Mouse (Mus musculus) G1E-ER4 (cell line): ENCODE results near the gene Gm20696. TPM values are rescaled to one million over a fixed set of nuclear protein-coding genes. Genes with fewer than 3 reads are reported as not detected.

Source experiments
- GATA1 ChIP-seq: IDR thresholded peaks from one replicate; pipeline ENCODE4 v1.8.0; 2012; ENCODE audit warnings: low read length, inconsistent platforms
- polyA plus RNA-seq: library from polyadenylated mRNA; stranded (reverse); fragments of >175 nt; gene quantifications from 2 replicates; pipeline ENCODE4 v1.2.3, GENCODE M21; 2012

The Gm20696 gene
- polyA plus RNA-seq, 1 experiment = not detected

- TF ChIP-seq GATA1 = no peak
Observed at GRCm38 (mm10) chr6:99496114-99496513, 170.5 kb downstream of the Gm20696 start.

GRCm38 (mm10) chr6:99492937-99493336, 173.7 kb downstream of the Gm20696 start:
- TF ChIP-seq GATA1 = no peak

DNA sequence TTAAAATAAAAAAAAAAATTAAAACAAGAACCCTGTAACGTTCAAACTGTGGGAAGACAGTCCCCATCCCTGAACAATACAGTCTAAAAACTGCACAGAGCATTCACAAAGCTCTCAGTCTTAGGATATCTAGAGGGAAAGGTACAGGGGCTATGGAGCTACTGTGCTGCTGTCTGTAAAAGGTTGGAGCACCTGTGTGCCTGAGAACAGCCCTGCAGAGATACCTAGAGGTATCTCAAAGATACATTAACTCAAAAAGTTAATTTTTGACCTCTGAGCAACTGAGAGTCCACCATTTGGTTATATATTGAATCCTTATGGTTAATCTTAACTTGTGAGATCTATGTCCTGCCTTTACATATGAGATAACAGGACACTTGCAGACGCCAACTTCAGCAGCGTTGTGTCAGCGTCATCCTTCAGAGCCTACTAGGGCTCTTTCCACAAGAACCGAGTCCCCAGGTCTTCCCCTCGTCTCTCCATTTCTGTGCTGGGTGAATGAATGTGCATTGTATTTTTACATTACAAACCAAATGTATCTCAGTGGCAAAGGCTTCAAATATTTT, 174.5 kb downstream of the Gm20696 start:
- TF ChIP-seq GATA1 = no peak

- TF ChIP-seq GATA1 = no peak
Observed at GRCm38 (mm10) chr6:99491146-99491545, 175.5 kb downstream of the Gm20696 start.

GRCm38 (mm10) chr6:99489900-99490648, 176.5 kb downstream of the Gm20696 start:
- no peak for TF ChIP-seq GATA1

DNA sequence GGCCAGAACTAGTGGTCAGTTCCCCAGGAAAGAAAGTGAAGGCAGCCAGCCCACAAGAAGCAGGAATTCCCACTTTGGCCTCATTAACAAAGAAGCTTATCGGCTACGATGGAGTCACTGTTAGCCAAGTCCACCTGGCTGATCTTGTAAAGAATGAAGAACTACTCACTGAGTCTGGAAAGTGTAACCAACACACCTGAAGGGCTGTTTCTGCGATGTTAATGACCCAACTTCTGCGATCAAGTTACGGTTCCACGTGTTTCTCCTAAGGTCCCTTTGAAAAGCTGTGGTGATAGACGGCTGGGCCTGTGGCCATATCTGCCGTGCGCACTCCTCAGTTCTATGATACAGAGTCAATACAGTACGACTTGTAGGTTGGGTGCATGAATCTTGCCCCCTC, 177.2 kb downstream of the Gm20696 start:
- TF ChIP-seq GATA1 = no peak

GRCm38 (mm10) chr6:99485884-99486640, 180.5 kb downstream of the Gm20696 start:
- no peak for TF ChIP-seq GATA1

GRCm38 (mm10) chr6:99485217-99485883, 181.2 kb downstream of the Gm20696 start:
- TF ChIP-seq GATA1 = no peak

- TF ChIP-seq GATA1 = no peak
Observed at GRCm38 (mm10) chr6:99484884-99485216, 181.7 kb downstream of the Gm20696 start.

GRCm38 (mm10) chr6:99484197-99484725, 182.3 kb downstream of the Gm20696 start:
- no peak for TF ChIP-seq GATA1

DNA sequence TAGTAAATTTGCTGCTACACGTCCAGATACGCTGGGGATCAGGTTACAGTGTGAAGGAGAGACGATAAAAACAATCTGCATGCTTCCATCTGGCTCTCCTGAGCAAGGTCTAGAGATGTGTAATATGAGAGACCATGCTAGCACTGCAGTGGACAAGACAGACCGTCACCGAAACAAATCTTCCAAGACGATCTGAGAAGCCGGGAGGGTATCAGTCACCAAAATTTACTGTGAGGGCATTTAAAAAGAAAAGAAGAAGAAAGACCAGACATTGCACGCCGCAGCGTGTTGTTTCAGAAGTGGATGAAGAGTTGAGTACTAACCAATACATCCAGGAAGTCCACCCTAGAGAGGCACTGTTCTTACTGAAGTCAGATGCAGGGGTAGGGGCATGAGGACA, 183.0 kb downstream of the Gm20696 start:
- TF ChIP-seq GATA1 = no peak

GRCm38 (mm10) chr6:99481568-99481967, 185.0 kb downstream of the Gm20696 start:
- TF ChIP-seq GATA1 = no peak

GRCm38 (mm10) chr6:99478873-99479650, 187.5 kb downstream of the Gm20696 start:
- no peak for TF ChIP-seq GATA1

- no peak for TF ChIP-seq GATA1
Observed at GRCm38 (mm10) chr6:99475040-99475439, 191.6 kb downstream of the Gm20696 start.

GRCm38 (mm10) chr6:99470906-99471305, 195.7 kb downstream of the Gm20696 start:
- TF ChIP-seq GATA1 = no peak
